8 mouse cellular contexts compared by ENCODE assay signal in the genomic region with DNA sequence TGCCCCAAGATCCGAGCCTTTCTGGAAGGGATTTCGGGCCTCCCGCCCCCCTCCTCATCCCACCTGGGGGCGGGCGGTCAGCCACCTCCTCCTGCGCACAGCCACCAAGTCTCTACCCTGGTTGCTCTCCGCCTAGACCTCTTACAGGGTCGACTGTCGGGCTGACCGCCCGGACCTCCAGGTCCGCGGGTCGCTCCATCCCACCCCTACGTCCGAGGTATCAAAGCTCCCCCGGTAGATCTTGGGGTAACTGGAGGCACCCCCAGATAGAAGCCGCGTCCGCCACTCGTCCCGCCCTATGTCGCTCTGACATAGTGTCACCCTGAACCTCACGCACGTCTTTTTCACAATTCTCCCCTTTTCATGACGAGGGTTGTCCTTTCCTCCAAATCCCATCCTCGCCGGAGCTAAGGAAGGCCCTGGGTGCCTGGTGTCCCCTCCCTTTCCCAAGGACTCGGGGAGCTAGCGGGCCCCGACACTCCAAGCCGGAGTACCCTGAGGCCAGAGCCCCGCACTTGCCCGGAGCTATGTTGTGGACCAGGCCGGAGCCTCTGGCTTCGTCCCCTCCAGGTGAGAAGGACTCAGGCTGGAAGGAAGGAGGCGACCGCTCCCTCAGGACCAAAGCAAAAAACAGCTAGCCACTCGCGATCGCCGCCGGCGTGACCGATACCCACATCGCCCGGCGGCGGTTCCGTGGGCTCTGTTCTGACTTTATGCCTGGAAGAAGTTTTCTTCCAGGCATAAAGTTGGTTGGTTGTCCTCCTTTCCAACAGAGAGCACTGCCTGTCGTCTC.
DNase-seq lines count a peak whose midpoint lies in the region; ATAC-seq and TF ChIP-seq lines count a peak whose summit lies in the region.

No protein-coding gene starts in this region.

- peaks cover 55% of the 10 kb centered on the region for H3K27me3 ChIP-seq in forebrain, embryonic 12.5 days
- peaks cover 65% of the 10 kb centered on the region for H3K27me3 ChIP-seq in hindbrain, embryonic 14.5 days (ENCODE audit: control insufficient read depth, insufficient read depth, low read length)
- peaks cover 32% of the 10 kb centered on the region for H3K27me3 ChIP-seq in liver, embryonic 14.5 days (ENCODE audit: control insufficient read depth, insufficient read depth, low read length)
- peaks cover 44% of the 10 kb centered on the region for H3K27me3 ChIP-seq in neural tube, embryonic 15.5 days (replicated peaks)

- H3K9ac ChIP-seq in forebrain, embryonic 12.5 days, result 0 out of 2 replicates have a peak overlapping the region, but pooled peaks have one; percentile 44
- peak overlapping the region; percentile 58 for H3K9ac ChIP-seq in hindbrain, embryonic 14.5 days
- no peak overlapping the region for H3K9ac ChIP-seq in liver, embryonic 14.5 days (replicated peaks)
- H3K9ac ChIP-seq in neural tube, embryonic 15.5 days (replicated peaks), result peak overlapping the region; percentile 53

- no peaks in the 10 kb centered on the region for H3K36me3 ChIP-seq in forebrain, embryonic 12.5 days (replicated peaks)
- H3K36me3 ChIP-seq in hindbrain, embryonic 14.5 days (replicated peaks; ENCODE audit: control insufficient read depth, insufficient read depth), result no peaks in the 10 kb centered on the region
- no peaks in the 10 kb centered on the region for H3K36me3 ChIP-seq in liver, embryonic 14.5 days (replicated peaks; ENCODE audit: control insufficient read depth, insufficient read depth, low read depth)
- no peaks in the 10 kb centered on the region for H3K36me3 ChIP-seq in neural tube, embryonic 15.5 days

- peaks cover 21% of the 10 kb centered on the region for H3K4me1 ChIP-seq in forebrain, embryonic 12.5 days
- H3K4me1 ChIP-seq in hindbrain, embryonic 14.5 days (replicated peaks; ENCODE audit: control insufficient read depth, insufficient read depth, low read length), result peaks cover 18% of the 10 kb centered on the region
- H3K4me1 ChIP-seq in liver, embryonic 14.5 days (replicated peaks; ENCODE audit: control insufficient read depth in 2 of 2, insufficient read depth in 2 of 2, low read length in 1 of 2), result 0 out of 4 replicates have a peak, but pooled peaks cover 0 to 2% of the 10 kb centered on the region in 2 experiments
- H3K4me1 ChIP-seq in neural tube, embryonic 15.5 days, result peaks cover 25% of the 10 kb centered on the region

- ATAC-seq in forebrain, embryonic 12.5 days (ENCODE audit: low FRiP score), result peak; percentile 69
- peak; percentile 73 for ATAC-seq in hindbrain, embryonic 14.5 days (ENCODE audit: low FRiP score)
- no peak for ATAC-seq in liver, embryonic 14.5 days (ENCODE audit: insufficient read depth)
- ATAC-seq in neural tube, embryonic 15.5 days (ENCODE audit: low FRiP score), result peak; percentile 57
- ATAC-seq in activated CD4-positive, CD25-positive, alpha-beta regulatory T cell, adult 4 months, result no peak

- H3K4me2 ChIP-seq in forebrain, embryonic 12.5 days, result peak overlapping the region; percentile 58
- peak overlapping the region; percentile 87 for H3K4me2 ChIP-seq in hindbrain, embryonic 14.5 days (replicated peaks)
- H3K4me2 ChIP-seq in liver, embryonic 14.5 days (ENCODE audit: low read depth), result peak overlapping the region; percentile 70
- peak overlapping the region; percentile 89 for H3K4me2 ChIP-seq in neural tube, embryonic 15.5 days

- WGBS in forebrain, embryonic 12.5 days, result under 1% methylated on average over 51 of the region's 51 CpGs
- WGBS in hindbrain, embryonic 14.5 days, result under 1% methylated on average over 51 of the region's 51 CpGs
- under 1% methylated on average over 51 of the region's 51 CpGs for WGBS in liver, embryonic 14.5 days (ENCODE audit: insufficient replicate concordance)
- WGBS in neural tube, embryonic 15.5 days, result 1% methylated on average over 49 of the region's 51 CpGs

- H3K4me3 ChIP-seq in forebrain, embryonic 12.5 days (replicated peaks), result peak overlapping the region; percentile 43
- peak overlapping the region; percentile 39 for H3K4me3 ChIP-seq in hindbrain, embryonic 14.5 days (replicated peaks; ENCODE audit: low read length)
- H3K4me3 ChIP-seq in liver, embryonic 14.5 days (ENCODE audit: insufficient read depth in 1 of 2, low read depth in 2 of 2, low read length in 2 of 2), result peak overlapping the region; percentile 31 to 48
- H3K4me3 ChIP-seq in neural tube, embryonic 15.5 days (replicated peaks), result peak overlapping the region; percentile 47

- H3K27ac ChIP-seq in forebrain, embryonic 12.5 days, result no peak overlapping the region
- no peak overlapping the region for H3K27ac ChIP-seq in hindbrain, embryonic 14.5 days
- H3K27ac ChIP-seq in liver, embryonic 14.5 days, result no peak overlapping the region
- no peak overlapping the region for H3K27ac ChIP-seq in neural tube, embryonic 15.5 days (replicated peaks)

- TF ChIP-seq EP300 in liver, embryonic 14.5 days (IDR thresholded peaks at IDR 0.05; ENCODE audit: low read depth), result no peak

- peak; percentile 4 to 5 for DNase-seq in lung, adult 18-20 months
- DNase-seq in lung, postnatal 25 days (ENCODE audit: low spot score), result no peak
- peak; percentile 53 for DNase-seq in brain, adult 2 months (ENCODE audit: low read depth, low spot score)
- no peak for DNase-seq in hindbrain, embryonic 14.5 days (ENCODE audit: low spot score)
- no peak for DNase-seq in liver, embryonic 14.5 days (ENCODE audit: low read depth in 3 of 3, low spot score in 3 of 3)

- H3K9me3 ChIP-seq in forebrain, embryonic 12.5 days, result no peaks in the 10 kb centered on the region
- no peaks in the 10 kb centered on the region for H3K9me3 ChIP-seq in hindbrain, embryonic 14.5 days (ENCODE audit: control insufficient read depth, low read length)
- H3K9me3 ChIP-seq in liver, embryonic 14.5 days (ENCODE audit: control insufficient read depth, low read length), result no peaks in the 10 kb centered on the region
- no peaks in the 10 kb centered on the region for H3K9me3 ChIP-seq in neural tube, embryonic 15.5 days (replicated peaks)

- TF ChIP-seq CTCF in liver, embryonic 14.5 days (IDR thresholded peaks at IDR 0.05; ENCODE audit: low read depth), result no peak

Comparison
In these comparisons a context has a peak if more than half of its experiments do, and no peak if none do; other contexts are left out.
1. DNase-seq: peak in lung, adult 18-20 months (2 of 2) and brain, adult 2 months (single experiment); none in lung, postnatal 25 days (single experiment), hindbrain, embryonic 14.5 days (single experiment) and liver, embryonic 14.5 days (0 of 3).
2. ATAC-seq: peak in forebrain, embryonic 12.5 days (single experiment), hindbrain, embryonic 14.5 days (single experiment) and neural tube, embryonic 15.5 days (single experiment); none in liver, embryonic 14.5 days (single experiment) and activated CD4-positive, CD25-positive, alpha-beta regulatory T cell, adult 4 months (single experiment).
3. Peak in every context shown above with its lines, with median percentiles within 50 percentile points of each other: H3K4me2 ChIP-seq and H3K4me3 ChIP-seq.